Mouse (Mus musculus) brain, embryonic 14.5 days (tissue): ENCODE measurements around the gene Cnot3.

Experiments used
- CTCF ChIP-seq: fragments of 200-500 bp; IDR thresholded peaks from 2 replicates; pipeline ENCODE4 v1.5.1; 2012; ENCODE audit warnings: inconsistent platforms, mild to moderate bottlenecking, moderate library complexity, borderline replicate concordance; ENCODE audit not compliant: insufficient read depth, insufficient read length; ENCODE audit errors: extremely low read depth
- POLR2A ChIP-seq: fragments of 200-500 bp; IDR thresholded peaks from 2 replicates; pipeline ENCODE4 v1.6.1; 2012; ENCODE audit warnings: mild to moderate bottlenecking, inconsistent platforms, borderline replicate concordance; ENCODE audit not compliant: poor library complexity, insufficient read depth, insufficient read length, severe bottlenecking; ENCODE audit errors: extremely low read depth

DNA sequence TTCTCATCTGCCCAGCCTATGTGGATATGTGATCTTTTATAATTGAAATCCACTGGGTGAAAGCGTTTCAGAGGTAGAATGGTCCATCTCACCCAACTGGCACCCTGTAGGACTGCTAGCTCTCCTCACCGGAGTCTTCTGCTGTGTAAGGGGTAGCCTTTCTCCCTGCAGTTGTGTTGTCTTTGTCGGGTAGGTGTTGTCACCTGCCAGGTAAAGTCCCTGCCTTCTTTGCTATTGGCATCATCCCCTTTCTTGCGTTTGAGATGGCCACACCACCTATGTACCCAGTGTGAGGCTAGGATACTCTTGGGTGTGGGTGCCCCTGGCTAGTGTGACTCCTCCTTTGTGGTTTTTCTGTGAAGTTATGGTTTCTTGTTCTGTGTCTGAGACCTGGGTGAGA is 1.6 kb downstream of the Cnot3 start:
- no peak for TF ChIP-seq POLR2A
- no peak for TF ChIP-seq CTCF
